Mouse (Mus musculus) limb, embryonic 14.5 days (tissue): ENCODE data around the gene Tmem51. TPM values are rescaled to one million over a fixed set of nuclear protein-coding genes. Genes with fewer than 3 reads are reported as not detected.
A peak's percentile ranks its signal among the peaks of the same experiment; 100 is the strongest.
"Not testable (repeated sequence)": the region's sequence is repeated elsewhere in the genome, so short reads cannot be mapped to it uniquely, and the experiment has no call there.

Experiments used
- ATAC-seq: fragments of 200-750 bp; cut with Nextera tagmentation; 2 replicates; pipeline ENCODE4 v1.8.0; 2017; ENCODE audit warnings: low read depth, moderate number of reproducible peaks, moderate TSS enrichment; ENCODE audit not compliant: low FRiP score
- DNase-seq: peaks from one replicate; pipeline ENCODE4 v3.0.0-alpha.2; 2015; ENCODE audit warnings: low spot score
- H3K27ac ChIP-seq: fragments of 300-500 bp; sonication (generic); replicated peaks from 2 replicates; pipeline ENCODE4 v1.5.1; 2014; ENCODE audit warnings: low read depth, mild to moderate bottlenecking, low read length, moderate library complexity, mixed read lengths
- H3K27me3 ChIP-seq: fragments of 300-500 bp; sonication (generic); 2 replicates; pipeline ENCODE4 v1.6.1; 2014; ENCODE audit warnings: low read length, mixed read lengths; ENCODE audit not compliant: control insufficient read depth, insufficient read depth
- H3K36me3 ChIP-seq: fragments of 300-500 bp; sonication (generic); 2 replicates; pipeline ENCODE4 v1.6.1; 2014; ENCODE audit warnings: mild to moderate bottlenecking, low read length, moderate library complexity, mixed read lengths; ENCODE audit not compliant: control insufficient read depth, insufficient read depth
- H3K4me1 ChIP-seq: fragments of 300-500 bp; sonication (generic); 2 replicates; pipeline ENCODE4 v1.6.1; 2014; ENCODE audit warnings: antibody characterized with exemption, low read length, mixed read lengths; ENCODE audit not compliant: control insufficient read depth, insufficient read depth
- H3K4me2 ChIP-seq: fragments of 300-500 bp; sonication (generic); replicated peaks from 2 replicates; pipeline ENCODE4 v1.6.1; 2014; ENCODE audit warnings: low read depth, mild to moderate bottlenecking, low read length, moderate library complexity; ENCODE audit not compliant: severe bottlenecking
- H3K4me3 ChIP-seq: fragments of 300-500 bp; sonication (generic); replicated peaks from 2 replicates; pipeline ENCODE4 v1.5.1; 2014; ENCODE audit warnings: low read length
- H3K9ac ChIP-seq: fragments of 300-500 bp; sonication (generic); 2 replicates; pipeline ENCODE4 v1.6.1; 2014; ENCODE audit warnings: mild to moderate bottlenecking, low read depth, low read length, moderate library complexity; ENCODE audit not compliant: severe bottlenecking
- H3K9me3 ChIP-seq: fragments of 300-500 bp; sonication (generic); 2 replicates; pipeline ENCODE4 v1.6.1; 2016; ENCODE audit warnings: low read length; ENCODE audit not compliant: control insufficient read depth
- POLR2A ChIP-seq: fragments of 200-500 bp; IDR thresholded peaks from 2 replicates; pipeline ENCODE4 v1.8.0; 2012; ENCODE audit warnings: inconsistent platforms, mild to moderate bottlenecking, moderate library complexity, borderline replicate concordance; ENCODE audit not compliant: insufficient read depth, insufficient read length; ENCODE audit errors: extremely low read depth
- WGBS: fragments of 180-500 bp; shearing (Covaris S2); extraction: QIAGEN DNeasy Blood & Tissue Kit; methylation state at CpG from one replicate; pipeline ENCODE4 v1.1.7; 2014; 5-methylcytosine and 5-hydroxymethylcytosine counted together
- polyA plus RNA-seq, 2 experiments: library from polyadenylated mRNA; depleted of rRNA in 1 of 2; stranded (reverse) in 1 of 2; unstranded in 1 of 2; fragments of >200 nt; fragmentation: Nextera tagmentation in 1 of 2; extraction: Ambion mirVana in 1 of 2; gene quantifications; 2 replicates each; pipeline versions ENCODE4 v1.2.1 to v1.2.3; 2012 to 2014

Tmem51 gene
- polyA plus RNA-seq, 2 experiments, result 12.0 to 19.2 TPM

DNA sequence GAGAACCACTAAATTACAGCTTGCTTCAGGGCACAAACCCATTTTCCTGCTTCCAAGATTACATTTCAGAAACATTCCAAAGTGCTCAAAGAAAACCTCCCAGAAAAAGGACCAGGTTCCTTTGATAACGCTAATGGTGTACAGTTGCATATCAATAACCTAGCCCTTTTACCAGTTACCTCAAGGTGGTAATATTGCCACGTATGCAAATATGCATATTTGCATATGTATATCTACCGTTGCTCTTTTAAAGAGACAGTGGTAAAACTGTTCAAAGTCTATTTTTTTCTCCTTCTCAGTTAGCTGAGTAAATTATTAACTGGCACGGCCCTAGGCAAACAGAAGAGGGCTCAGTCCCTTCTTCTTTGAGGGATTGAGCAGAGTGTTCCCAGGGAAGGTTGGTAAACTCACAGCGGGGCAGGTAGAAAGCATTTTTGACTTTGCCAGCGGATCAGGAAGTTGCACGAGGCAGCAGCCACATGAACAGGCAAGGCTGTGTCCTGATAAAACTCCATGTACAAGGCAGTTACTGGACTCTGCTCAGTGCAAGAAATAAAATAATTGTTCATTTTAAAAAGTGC, 84.5 kb downstream of the Tmem51 start:
- H3K27ac ChIP-seq, result no peak overlapping the region
- no peak for TF ChIP-seq POLR2A
- DNase-seq (no peak), ATAC-seq (no peak)
- WGBS, result 59% methylated on average over 7 of the region's 7 CpGs
- H3K4me1 ChIP-seq, result peaks cover 3% of the 10 kb centered on the region; the same call in 1 of the 2 replicates
- no peaks in the 10 kb centered on the region for H3K27me3 ChIP-seq
- H3K4me3 ChIP-seq, result no peak overlapping the region
- H3K36me3 ChIP-seq, result no peaks in the 10 kb centered on the region
- H3K4me2 ChIP-seq, result no peak overlapping the region
- no peaks in the 10 kb centered on the region for H3K9me3 ChIP-seq
- no peak overlapping the region for H3K9ac ChIP-seq

DNA sequence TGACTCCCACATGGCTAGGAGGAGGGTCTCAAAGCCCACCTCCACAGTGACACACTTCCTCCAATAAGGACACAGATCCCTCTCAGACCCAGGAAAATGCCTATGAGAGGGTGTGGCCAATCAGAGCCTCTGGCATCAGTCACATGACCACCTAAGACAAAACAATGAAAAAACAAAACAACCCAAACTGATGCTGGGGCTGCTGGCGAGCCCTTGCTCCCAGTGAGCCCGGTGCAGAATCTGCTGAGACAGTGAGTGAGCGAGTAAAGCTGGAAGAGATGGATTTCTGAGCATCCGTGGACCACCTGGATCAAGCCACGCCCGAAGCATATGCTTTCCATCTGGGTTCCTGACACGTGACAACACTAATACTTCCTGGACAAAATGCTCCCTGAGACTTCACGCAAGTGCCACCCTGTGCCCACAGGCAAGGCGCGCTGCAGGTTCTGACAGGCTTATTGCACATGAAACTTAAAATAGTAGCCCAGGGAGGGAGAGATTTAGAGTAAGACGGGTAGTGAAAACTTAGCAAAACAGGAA, 85.8 kb downstream of the Tmem51 start:
- Histone ChIP-seq H3K4me1 (peaks cover 3% of the 10 kb centered on the region; the same call in 1 of the 2 replicates), H3K4me2 (peak overlapping the region; percentile 48), H3K9ac (0 out of 2 replicates have a peak overlapping the region, but pooled peaks have one; percentile 25), H3K27ac (no peak overlapping the region), H3K36me3 (no peaks in the 10 kb centered on the region), H3K9me3 (no peaks in the 10 kb centered on the region), H3K27me3 (no peaks in the 10 kb centered on the region), H3K4me3 (peak overlapping the region; percentile 19)
- ATAC-seq, result peak; percentile 71; the same call in 1 of the 2 replicates
- TF ChIP-seq POLR2A, result no peak
- no peak for DNase-seq
- WGBS, result 8% methylated on average over 11 of the region's 11 CpGs

DNA sequence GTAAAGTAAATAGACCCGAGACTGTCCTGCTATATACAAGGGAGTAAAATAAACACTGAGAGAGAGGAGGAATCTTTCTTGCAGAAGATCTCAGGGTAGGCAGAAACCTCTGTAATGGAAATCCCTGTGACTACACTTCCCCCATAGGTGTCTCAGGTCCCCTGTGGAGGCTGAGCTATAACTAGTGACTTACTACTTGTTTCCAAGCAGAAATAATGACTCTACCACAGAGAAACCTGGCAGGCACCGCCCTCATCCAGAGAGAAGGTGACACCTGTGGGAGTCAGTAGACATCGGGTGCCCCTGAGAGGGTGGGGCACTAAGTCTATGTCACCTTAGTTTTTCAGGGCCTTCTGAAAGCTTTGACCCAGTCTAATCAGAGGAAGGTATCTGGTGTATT, 87.2 kb downstream of the Tmem51 start:
- Histone ChIP-seq H3K27ac (no peak overlapping the region), H3K36me3 (no peaks in the 10 kb centered on the region), H3K27me3 (no peaks in the 10 kb centered on the region), H3K4me1 (peaks cover 3% of the 10 kb centered on the region; the same call in 1 of the 2 replicates), H3K9me3 (no peaks in the 10 kb centered on the region), H3K4me2 (no peak overlapping the region), H3K9ac (no peak overlapping the region), H3K4me3 (no peak overlapping the region)
- no peak for TF ChIP-seq POLR2A
- ATAC-seq (no peak), DNase-seq (no peak)
- 73% methylated on average over 3 of the region's 3 CpGs for WGBS

DNA sequence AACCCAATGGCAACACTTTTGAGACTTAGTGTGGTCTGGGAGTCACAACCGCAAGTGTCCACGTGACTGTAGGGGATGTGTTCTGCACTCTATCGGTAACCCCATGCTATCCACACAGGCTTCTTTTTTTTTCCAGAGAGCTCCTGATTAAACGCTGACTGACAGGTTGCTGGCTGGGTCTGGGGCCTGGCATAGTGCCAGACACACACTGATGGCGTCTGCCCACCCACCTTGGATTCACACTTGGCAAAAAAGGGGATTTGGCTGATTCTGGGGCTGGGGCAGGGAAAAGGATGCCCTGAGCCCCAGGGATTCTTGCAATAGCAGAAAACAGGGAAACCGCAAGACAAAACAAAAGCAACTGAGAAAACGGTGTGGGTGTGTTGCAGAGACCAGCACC, 88.0 kb downstream of the Tmem51 start:
- no peak overlapping the region for H3K4me2 ChIP-seq
- no peaks in the 10 kb centered on the region for H3K9me3 ChIP-seq
- no peak overlapping the region for H3K4me3 ChIP-seq
- ATAC-seq (no peak), DNase-seq (no peak)
- no peaks in the 10 kb centered on the region for H3K27me3 ChIP-seq
- no peak overlapping the region for H3K27ac ChIP-seq
- H3K36me3 ChIP-seq, result no peaks in the 10 kb centered on the region
- 71% methylated on average over 7 of the region's 7 CpGs for WGBS
- H3K9ac ChIP-seq, result no peak overlapping the region
- no peak for TF ChIP-seq POLR2A
- H3K4me1 ChIP-seq, result peaks cover 3% of the 10 kb centered on the region; the same call in 1 of the 2 replicates

DNA sequence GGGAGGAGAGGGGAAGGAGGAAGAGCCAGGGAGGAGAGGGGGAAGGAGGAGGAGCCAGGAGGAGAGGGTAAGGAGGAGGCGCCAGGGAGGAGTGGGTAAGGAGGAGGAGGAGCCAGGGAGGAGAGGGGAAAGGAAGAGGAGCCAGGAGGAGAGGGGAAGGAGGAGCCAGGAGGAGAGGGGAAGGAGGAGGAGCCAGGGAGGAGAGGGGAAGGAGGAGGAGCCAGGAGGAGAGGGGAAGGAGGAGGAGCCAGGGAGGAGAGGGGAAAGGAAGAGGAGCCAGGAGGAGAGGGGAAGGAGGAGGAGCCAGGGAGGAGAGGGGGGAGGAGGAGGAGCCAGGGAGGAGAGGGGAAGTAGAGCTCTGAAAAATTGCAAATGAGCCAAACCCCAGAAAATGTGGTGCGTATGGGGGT, 90.0 kb downstream of the Tmem51 start:
- not testable (repeated sequence) for ATAC-seq, H3K27me3 ChIP-seq, H3K4me1 ChIP-seq, H3K36me3 ChIP-seq, H3K27ac ChIP-seq, H3K9ac ChIP-seq, H3K4me2 ChIP-seq, H3K4me3 ChIP-seq, H3K9me3 ChIP-seq, DNase-seq
- WGBS, result 55% methylated on average over 2 of the region's 2 CpGs
